Mouse (Mus musculus) kidney, embryonic 16.5 days (tissue): Measurements from ENCODE around the gene Hhipl2. TPM values are rescaled to one million over a fixed set of nuclear protein-coding genes. Genes with fewer than 3 reads are reported as not detected.
"Not testable (repeated sequence)": the region's sequence is repeated elsewhere in the genome, so short reads cannot be mapped to it uniquely, and the experiment has no call there.

Experiments
- ATAC-seq: fragments of 200-750 bp; cut with Nextera tagmentation; 2 replicates; pipeline ENCODE4 v1.8.0; 2017; ENCODE audit warnings: moderate TSS enrichment; ENCODE audit not compliant: low FRiP score, low TSS enrichment
- H3K27ac ChIP-seq: fragments of 300-500 bp; sonication (generic); 2 replicates; pipeline ENCODE4 v1.5.1; 2014; ENCODE audit warnings: low read length
- H3K27me3 ChIP-seq: fragments of 300-500 bp; sonication (generic); 2 replicates; pipeline ENCODE4 v1.6.1; 2014; ENCODE audit warnings: low read length, control low read depth, mixed read lengths; ENCODE audit not compliant: insufficient read depth
- H3K36me3 ChIP-seq: fragments of 300-500 bp; sonication (generic); 2 replicates; pipeline ENCODE4 v1.6.1; 2014; ENCODE audit warnings: low read length, control low read depth, mixed read lengths; ENCODE audit not compliant: insufficient read depth
- H3K4me1 ChIP-seq: fragments of 300-500 bp; sonication (generic); 2 replicates; pipeline ENCODE4 v1.6.1; 2014; ENCODE audit warnings: low read length, control low read depth, mixed read lengths; ENCODE audit not compliant: insufficient read depth
- H3K4me2 ChIP-seq: fragments of 300-500 bp; sonication (generic); replicated peaks from 2 replicates; pipeline ENCODE4 v1.6.1; 2014; ENCODE audit warnings: low read depth, low read length
- H3K4me3 ChIP-seq: fragments of 300-500 bp; sonication (generic); 2 replicates; pipeline ENCODE4 v1.5.1; 2014; ENCODE audit warnings: mild to moderate bottlenecking, low read length
- H3K9ac ChIP-seq: fragments of 300-500 bp; sonication (generic); replicated peaks from 2 replicates; pipeline ENCODE4 v1.6.1; 2014; ENCODE audit warnings: low read length
- H3K9me3 ChIP-seq: fragments of 300-500 bp; sonication (generic); 2 replicates; pipeline ENCODE4 v1.6.1; 2016; ENCODE audit warnings: low read length, control low read depth
- WGBS: fragments of 180-500 bp; shearing (Covaris S2); extraction: QIAGEN DNeasy Blood & Tissue Kit; methylation state at CpG from one replicate; pipeline ENCODE4 v1.1.7; 2014; 5-methylcytosine and 5-hydroxymethylcytosine counted together
- polyA plus RNA-seq: library from polyadenylated mRNA; unstranded; fragments of >200 nt; fragmentation: Nextera tagmentation; extraction: Ambion mirVana; gene quantifications from 2 replicates; pipeline ENCODE4 v1.2.1, GENCODE M21; 2015

Hhipl2 gene
- polyA plus RNA-seq, 1 experiment from 2014 or later: 0.62 TPM

- H3K27ac ChIP-seq, H3K4me3 ChIP-seq, H3K4me2 ChIP-seq, H3K9ac ChIP-seq, H3K9me3 ChIP-seq, ATAC-seq, H3K36me3 ChIP-seq: not testable (repeated sequence)
- 94% methylated on average over 3 of the region's 3 CpGs for WGBS
- Histone ChIP-seq H3K4me1 (peaks cover 10% of the 10 kb centered on the region), H3K27me3 (peaks cover 10% of the 10 kb centered on the region)
Measured at GRCm38 (mm10) chr1:183387421-183387820, 30.6 kb upstream of the Hhipl2 start.

GRCm38 (mm10) chr1:183388426-183389406, 29.3 kb upstream of the Hhipl2 start, which contains the start of gene Taf1a:
Taf1a (plus strand) TSS chr1:183388981.
- peak; percentile 100 for ATAC-seq
- H3K36me3 ChIP-seq: peaks cover 15% of the 10 kb centered on the region
- H3K4me1 ChIP-seq: peaks cover 10% of the 10 kb centered on the region
- peak within 1 kb of the TSS; percentile 85 for H3K4me2 ChIP-seq
- peak within 1 kb of the TSS; percentile 51 for H3K27ac ChIP-seq
- peaks cover 10% of the 10 kb centered on the region for H3K27me3 ChIP-seq
- H3K9ac ChIP-seq: peak within 1 kb of the TSS; percentile 77
- peak within 1 kb of the TSS; percentile 94 for H3K4me3 ChIP-seq
- H3K9me3 ChIP-seq: no peaks in the 10 kb centered on the region
- WGBS: 6% methylated on average over 44 of the region's 44 CpGs

GRCm38 (mm10) chr1:183403396-183403795, 14.6 kb upstream of the Hhipl2 start:
- Histone ChIP-seq H3K9me3 (no peaks in the 10 kb centered on the region), H3K4me2 (no peak overlapping the region), H3K36me3 (peaks cover 66% of the 10 kb centered on the region), H3K9ac (no peak overlapping the region), H3K27me3 (no peaks in the 10 kb centered on the region), H3K27ac (no peak overlapping the region), H3K4me3 (no peak overlapping the region), H3K4me1 (no peaks in the 10 kb centered on the region)
- WGBS: 92% methylated on average over 3 of the region's 3 CpGs
- ATAC-seq: no peak

GRCm38 (mm10) chr1:183414081-183414727, 3.8 kb upstream of the Hhipl2 start:
- H3K36me3 ChIP-seq: peaks cover 24% of the 10 kb centered on the region
- H3K4me3 ChIP-seq: no peak overlapping the region
- no peaks in the 10 kb centered on the region for H3K27me3 ChIP-seq
- H3K9ac ChIP-seq: no peak overlapping the region
- no peak overlapping the region for H3K27ac ChIP-seq
- ATAC-seq: no peak
- peaks cover 5% of the 10 kb centered on the region; the same call in 1 of the 2 replicates for H3K9me3 ChIP-seq
- H3K4me2 ChIP-seq: no peak overlapping the region
- 78% methylated on average over 15 of the region's 15 CpGs for WGBS
- no peaks in the 10 kb centered on the region for H3K4me1 ChIP-seq

GRCm38 (mm10) chr1:183419741-183420140, 1.7 kb downstream of the Hhipl2 start:
- no peaks in the 10 kb centered on the region for H3K4me1 ChIP-seq
- 83% methylated on average over 7 of the region's 7 CpGs for WGBS
- no peak overlapping the region for H3K9ac ChIP-seq
- H3K4me2 ChIP-seq: no peak overlapping the region
- peaks cover 5% of the 10 kb centered on the region; the same call in 1 of the 2 replicates for H3K9me3 ChIP-seq
- H3K27ac ChIP-seq: no peak overlapping the region
- no peaks in the 10 kb centered on the region for H3K27me3 ChIP-seq
- no peak for ATAC-seq
- no peak overlapping the region for H3K4me3 ChIP-seq
- no peaks in the 10 kb centered on the region for H3K36me3 ChIP-seq

- no peak overlapping the region for H3K27ac ChIP-seq
- 85% methylated on average over 10 of the region's 10 CpGs for WGBS
- ATAC-seq: no peak
Measured at GRCm38 (mm10) chr1:183420296-183420695, 2.3 kb downstream of the Hhipl2 start.

GRCm38 (mm10) chr1:183424100-183424499, 6.1 kb downstream of the Hhipl2 start:
- H3K9ac ChIP-seq: no peak overlapping the region
- H3K4me1 ChIP-seq: no peaks in the 10 kb centered on the region
- 95% methylated on average over 7 of the region's 7 CpGs for WGBS
- no peaks in the 10 kb centered on the region for H3K27me3 ChIP-seq
- ATAC-seq: no peak
- H3K27ac ChIP-seq: no peak overlapping the region
- H3K4me3 ChIP-seq: no peak overlapping the region
- H3K9me3 ChIP-seq: no peaks in the 10 kb centered on the region
- H3K36me3 ChIP-seq: no peaks in the 10 kb centered on the region
- no peak overlapping the region for H3K4me2 ChIP-seq

More at GRCm38 (mm10) chr1:183420296-183420695, 2.3 kb downstream of the Hhipl2 start:
- H3K27me3 ChIP-seq: no peaks in the 10 kb centered on the region
- peaks cover 2% of the 10 kb centered on the region; the same call in 1 of the 2 replicates for H3K9me3 ChIP-seq
- H3K4me3 ChIP-seq: no peak overlapping the region
- H3K9ac ChIP-seq: no peak overlapping the region
- no peaks in the 10 kb centered on the region for H3K4me1 ChIP-seq
- H3K4me2 ChIP-seq: no peak overlapping the region
- no peaks in the 10 kb centered on the region for H3K36me3 ChIP-seq

GRCm38 (mm10) chr1:183434918-183435317, 16.9 kb downstream of the Hhipl2 start:
- no peaks in the 10 kb centered on the region for H3K27me3 ChIP-seq
- no peak overlapping the region for H3K9ac ChIP-seq
- 88% methylated on average over 9 of the region's 9 CpGs for WGBS
- no peak overlapping the region for H3K27ac ChIP-seq
- no peaks in the 10 kb centered on the region for H3K9me3 ChIP-seq
- no peaks in the 10 kb centered on the region for H3K36me3 ChIP-seq
- ATAC-seq: no peak
- H3K4me3 ChIP-seq: no peak overlapping the region
- peaks cover 13% of the 10 kb centered on the region for H3K4me1 ChIP-seq
- no peak overlapping the region for H3K4me2 ChIP-seq

GRCm38 (mm10) chr1:183439036-183439435, 21.0 kb downstream of the Hhipl2 start:
- Histone ChIP-seq H3K4me1 (peaks cover 13% of the 10 kb centered on the region), H3K27me3 (no peaks in the 10 kb centered on the region), H3K36me3 (no peaks in the 10 kb centered on the region), H3K4me3 (peak overlapping the region; percentile 34), H3K27ac (no peak overlapping the region), H3K4me2 (peak overlapping the region; percentile 51), H3K9ac (peak overlapping the region; percentile 46), H3K9me3 (peaks cover 4% of the 10 kb centered on the region; the same call in 1 of the 2 replicates)
- 19% methylated on average over 22 of the region's 22 CpGs for WGBS
- peak; percentile 66; the same call in 1 of the 2 replicates for ATAC-seq
